Mouse (Mus musculus): Measurements from ENCODE around the gene Igf2bp2. TPM values are rescaled to one million over a fixed set of nuclear protein-coding genes. Genes with fewer than 3 reads are reported as not detected.

The Igf2bp2 gene
- polyA plus RNA-seq, 1 experiment: 1.8 TPM

DNA sequence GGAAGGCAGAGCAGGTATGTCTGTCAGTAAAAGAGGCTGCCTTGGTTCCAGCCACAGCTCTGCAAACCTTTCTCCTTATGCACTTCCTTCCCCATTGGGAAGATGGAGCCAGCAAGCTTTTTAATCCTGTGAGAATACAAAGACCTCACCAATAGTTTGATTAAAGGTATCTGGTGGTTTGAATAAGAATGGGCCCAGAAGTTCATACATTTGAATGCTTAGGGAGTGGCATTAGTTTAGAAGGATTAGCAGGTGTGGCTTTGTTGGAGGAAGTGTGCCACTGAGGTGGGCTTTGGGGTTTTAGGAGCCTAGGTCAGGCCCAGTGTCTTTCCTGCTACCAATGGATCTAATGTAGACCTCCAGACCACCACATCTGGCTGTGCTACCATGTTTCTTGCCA, 97.6 kb downstream of the Igf2bp2 start:
- no peak for DNase-seq
- no peaks in the 10 kb centered on the region for H3K27me3 ChIP-seq (ENCODE audit: control insufficient read depth, insufficient read depth, low read length)
- peaks cover 33% of the 10 kb centered on the region for H3K4me1 ChIP-seq (replicated peaks; ENCODE audit: control insufficient read depth, insufficient read depth, low read length)
- H3K4me3 ChIP-seq (ENCODE audit: control insufficient read depth, insufficient read depth, low read length): no peak overlapping the region
- H3K27ac ChIP-seq (ENCODE audit: control insufficient read depth, insufficient read depth, low read length): no peak overlapping the region
- no peaks in the 10 kb centered on the region for H3K36me3 ChIP-seq (ENCODE audit: control insufficient read depth, insufficient read depth, low read length)
- no peak for TF ChIP-seq CTCF (IDR thresholded peaks at IDR 0.05; ENCODE audit: borderline replicate concordance, control insufficient read depth, extremely low read depth, insufficient read depth, low read length, poor library complexity)
- TF ChIP-seq POLR2A (IDR thresholded peaks at IDR 0.05; ENCODE audit: control insufficient read depth, extremely low read depth, insufficient read depth, low read length, poor library complexity): no peak

DNA sequence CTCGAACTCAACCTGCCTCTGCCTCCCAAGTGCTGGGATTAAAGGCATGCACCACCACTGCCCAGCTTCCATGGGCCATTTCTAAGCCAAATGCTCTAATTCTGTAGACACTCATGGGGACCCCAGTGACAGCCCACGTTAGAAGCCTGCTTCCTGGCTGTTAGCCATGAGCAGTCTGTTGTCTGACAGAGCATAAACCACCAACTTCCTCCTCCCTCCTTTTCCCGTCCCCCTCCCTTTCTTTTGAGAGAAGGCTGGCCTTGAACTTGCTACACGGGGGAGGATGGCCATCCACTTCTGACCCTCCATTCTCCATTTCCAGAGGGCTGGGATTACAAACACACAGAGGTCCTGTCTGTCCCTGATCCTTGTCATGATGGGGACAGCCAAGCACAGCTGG, 100.8 kb downstream of the Igf2bp2 start:
- Histone ChIP-seq H3K27ac (ENCODE audit: control insufficient read depth, insufficient read depth, low read length) (peak overlapping the region; percentile 57; the same call in 1 of the 2 replicates), H3K4me3 (ENCODE audit: control insufficient read depth, insufficient read depth, low read length) (peak overlapping the region; percentile 49), H3K27me3 (ENCODE audit: control insufficient read depth, insufficient read depth, low read length) (no peaks in the 10 kb centered on the region), H3K4me1 (replicated peaks; ENCODE audit: control insufficient read depth, insufficient read depth, low read length) (peaks cover 37% of the 10 kb centered on the region), H3K36me3 (ENCODE audit: control insufficient read depth, insufficient read depth, low read length) (no peaks in the 10 kb centered on the region)
- TF ChIP-seq CTCF (IDR thresholded peaks at IDR 0.05; ENCODE audit: borderline replicate concordance, control insufficient read depth, extremely low read depth, insufficient read depth, low read length, poor library complexity): no peak
- TF ChIP-seq POLR2A (IDR thresholded peaks at IDR 0.05; ENCODE audit: control insufficient read depth, extremely low read depth, insufficient read depth, low read length, poor library complexity): no peak
- peak; percentile 51 for DNase-seq
- WGBS: 16% methylated on average over 4 of the region's 4 CpGs

DNA sequence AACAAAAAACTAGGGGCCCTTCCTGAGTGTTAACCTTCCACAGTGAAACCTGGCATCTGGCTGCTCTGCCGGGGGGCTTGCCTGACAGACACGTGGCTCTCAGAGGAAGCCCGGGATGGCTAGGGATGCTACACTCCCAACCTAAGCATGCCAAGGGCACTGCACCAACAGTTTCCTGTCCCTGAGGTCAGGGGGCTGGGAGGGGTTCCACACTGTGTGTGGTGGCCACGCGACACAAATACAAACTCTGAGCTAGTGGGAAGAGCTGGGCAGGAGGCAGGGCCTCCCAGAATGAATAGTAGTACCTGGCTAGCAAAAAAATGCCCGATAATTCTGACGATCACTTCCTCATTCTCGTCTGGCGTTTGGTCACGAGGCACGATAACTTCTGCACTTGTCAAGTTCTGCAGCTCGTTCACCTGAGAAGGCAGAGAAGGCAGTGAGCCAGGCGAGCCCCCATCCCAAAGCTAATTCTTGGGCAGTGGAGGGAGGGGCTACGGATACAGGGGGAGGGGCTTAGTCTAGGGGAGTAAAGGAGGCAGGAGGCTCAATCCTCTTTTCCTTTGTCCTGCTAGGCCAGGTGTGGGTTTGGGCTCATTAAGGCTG, 101.4 kb downstream of the Igf2bp2 start:
- DNase-seq: peak; percentile 36
- H3K36me3 ChIP-seq (ENCODE audit: control insufficient read depth, insufficient read depth, low read length): no peaks in the 10 kb centered on the region
- H3K27me3 ChIP-seq (ENCODE audit: control insufficient read depth, insufficient read depth, low read length): no peaks in the 10 kb centered on the region
- peaks cover 32% of the 10 kb centered on the region for H3K4me1 ChIP-seq (replicated peaks; ENCODE audit: control insufficient read depth, insufficient read depth, low read length)
- TF ChIP-seq CTCF (IDR thresholded peaks at IDR 0.05; ENCODE audit: borderline replicate concordance, control insufficient read depth, extremely low read depth, insufficient read depth, low read length, poor library complexity): no peak
- no peak for TF ChIP-seq POLR2A (IDR thresholded peaks at IDR 0.05; ENCODE audit: control insufficient read depth, extremely low read depth, insufficient read depth, low read length, poor library complexity)
- WGBS: 6% methylated on average over 14 of the region's 14 CpGs
- peak overlapping the region; percentile 57 for H3K27ac ChIP-seq (ENCODE audit: control insufficient read depth, insufficient read depth, low read length)
- peak overlapping the region; percentile 49 for H3K4me3 ChIP-seq (ENCODE audit: control insufficient read depth, insufficient read depth, low read length)

DNA sequence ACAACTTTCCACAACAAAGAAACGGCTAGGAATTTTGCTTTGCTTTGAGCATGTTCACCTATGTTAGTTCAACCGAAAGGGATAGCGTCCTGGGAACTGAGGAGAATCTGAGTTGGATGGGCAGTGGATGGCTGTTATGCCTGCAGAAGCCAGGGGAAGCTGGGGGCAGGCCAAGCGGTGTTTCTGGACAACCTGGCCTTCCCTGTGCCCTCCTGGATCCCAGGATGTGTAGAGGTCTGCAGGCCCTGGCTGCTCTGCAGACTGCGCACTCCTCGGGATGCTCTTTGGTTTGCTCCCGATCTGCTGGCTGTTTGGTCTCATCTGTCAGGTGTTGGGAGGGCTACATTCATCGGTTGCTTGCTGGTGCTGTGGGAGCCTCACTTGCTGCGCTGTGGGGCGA, 102.7 kb downstream of the Igf2bp2 start:
- no peaks in the 10 kb centered on the region for H3K36me3 ChIP-seq (ENCODE audit: control insufficient read depth, insufficient read depth, low read length)
- TF ChIP-seq POLR2A (IDR thresholded peaks at IDR 0.05; ENCODE audit: control insufficient read depth, extremely low read depth, insufficient read depth, low read length, poor library complexity) (no peak), CTCF (IDR thresholded peaks at IDR 0.05; ENCODE audit: borderline replicate concordance, control insufficient read depth, extremely low read depth, insufficient read depth, low read length, poor library complexity) (no peak)
- H3K27ac ChIP-seq (ENCODE audit: control insufficient read depth, insufficient read depth, low read length): no peak overlapping the region
- no peak overlapping the region for H3K4me3 ChIP-seq (ENCODE audit: control insufficient read depth, insufficient read depth, low read length)
- no peaks in the 10 kb centered on the region for H3K27me3 ChIP-seq (ENCODE audit: control insufficient read depth, insufficient read depth, low read length)
- no peak for DNase-seq
- peaks cover 29% of the 10 kb centered on the region for H3K4me1 ChIP-seq (replicated peaks; ENCODE audit: control insufficient read depth, insufficient read depth, low read length)
- WGBS: 84% methylated on average over 10 of the region's 10 CpGs

DNA sequence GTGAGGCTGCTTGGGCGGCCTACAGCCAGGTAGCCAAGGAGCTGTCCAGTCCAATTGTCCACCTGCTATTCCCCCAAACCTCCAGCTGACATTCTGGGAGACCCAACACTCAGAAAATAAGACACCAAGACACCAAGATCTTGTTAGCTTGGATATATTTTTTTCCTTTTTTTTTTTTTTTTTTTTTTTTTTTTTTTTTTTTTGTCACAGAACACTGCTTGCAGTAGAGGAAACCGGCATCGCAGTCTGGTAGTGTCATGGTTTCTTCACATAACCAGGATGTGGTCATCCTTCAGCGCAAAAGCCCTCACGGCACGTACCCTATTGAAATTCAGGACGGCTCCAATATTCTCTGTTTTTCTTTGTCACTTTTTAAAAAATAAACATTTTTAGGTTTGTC, 104.2 kb downstream of the Igf2bp2 start:
- 29% methylated on average over 7 of the region's 7 CpGs for WGBS
- Histone ChIP-seq H3K4me1 (replicated peaks; ENCODE audit: control insufficient read depth, insufficient read depth, low read length) (peaks cover 29% of the 10 kb centered on the region), H3K27me3 (ENCODE audit: control insufficient read depth, insufficient read depth, low read length) (no peaks in the 10 kb centered on the region), H3K4me3 (ENCODE audit: control insufficient read depth, insufficient read depth, low read length) (no peak overlapping the region), H3K36me3 (ENCODE audit: control insufficient read depth, insufficient read depth, low read length) (no peaks in the 10 kb centered on the region), H3K27ac (ENCODE audit: control insufficient read depth, insufficient read depth, low read length) (no peak overlapping the region)
- no peak for DNase-seq
- TF ChIP-seq POLR2A (IDR thresholded peaks at IDR 0.05; ENCODE audit: control insufficient read depth, extremely low read depth, insufficient read depth, low read length, poor library complexity) (no peak), CTCF (IDR thresholded peaks at IDR 0.05; ENCODE audit: borderline replicate concordance, control insufficient read depth, extremely low read depth, insufficient read depth, low read length, poor library complexity) (no peak)

DNA sequence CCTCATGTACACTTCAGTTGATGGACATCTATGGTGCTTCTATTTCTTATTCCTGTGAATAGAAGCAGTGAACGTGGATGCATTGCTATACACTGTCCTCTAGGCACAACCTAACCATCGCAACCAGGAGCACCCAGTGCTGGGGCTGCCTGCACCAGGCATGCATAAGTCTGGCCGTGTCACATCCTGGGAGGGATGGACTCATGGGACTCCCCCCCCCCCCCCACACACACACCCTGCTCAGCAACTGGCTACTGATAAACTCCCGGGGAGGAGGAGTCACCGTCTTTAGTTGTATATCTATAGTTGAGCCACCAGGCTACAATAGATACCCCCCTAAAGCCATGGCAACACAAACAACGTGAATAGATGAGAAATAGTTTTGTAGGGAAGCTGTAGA, 105.6 kb downstream of the Igf2bp2 start:
- 93% methylated on average over 6 of the region's 6 CpGs for WGBS
- DNase-seq: no peak
- Histone ChIP-seq H3K4me3 (ENCODE audit: control insufficient read depth, insufficient read depth, low read length) (no peak overlapping the region), H3K4me1 (replicated peaks; ENCODE audit: control insufficient read depth, insufficient read depth, low read length) (peaks cover 26% of the 10 kb centered on the region), H3K36me3 (ENCODE audit: control insufficient read depth, insufficient read depth, low read length) (no peaks in the 10 kb centered on the region), H3K27me3 (ENCODE audit: control insufficient read depth, insufficient read depth, low read length) (no peaks in the 10 kb centered on the region), H3K27ac (ENCODE audit: control insufficient read depth, insufficient read depth, low read length) (no peak overlapping the region)
- no peak for TF ChIP-seq POLR2A (IDR thresholded peaks at IDR 0.05; ENCODE audit: control insufficient read depth, extremely low read depth, insufficient read depth, low read length, poor library complexity)

DNA sequence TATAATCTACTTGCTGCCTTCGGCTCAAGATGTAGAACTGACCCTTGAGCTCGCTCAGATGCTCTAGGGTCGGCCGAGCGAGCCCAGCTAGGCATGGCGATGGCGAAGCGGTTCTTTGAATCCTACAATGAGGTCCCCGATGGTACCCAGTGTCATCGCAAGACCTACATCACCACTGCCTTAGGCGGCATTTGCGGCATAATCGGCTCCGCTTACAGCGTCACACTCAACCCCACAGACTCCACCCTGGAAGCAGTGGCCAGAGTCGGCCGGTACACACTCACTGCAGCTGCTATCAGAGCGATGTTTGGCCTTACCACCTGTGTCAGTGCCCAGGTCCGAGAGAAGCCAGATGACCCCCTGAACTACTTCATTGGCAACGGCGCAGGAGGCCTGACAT, 109.7 kb downstream of the Igf2bp2 start:
- no peak for TF ChIP-seq POLR2A (IDR thresholded peaks at IDR 0.05; ENCODE audit: control insufficient read depth, extremely low read depth, insufficient read depth, low read length, poor library complexity)
- no peak for TF ChIP-seq CTCF (IDR thresholded peaks at IDR 0.05; ENCODE audit: borderline replicate concordance, control insufficient read depth, extremely low read depth, insufficient read depth, low read length, poor library complexity)
- Histone ChIP-seq H3K27ac (ENCODE audit: control insufficient read depth, insufficient read depth, low read length) (no peak overlapping the region), H3K4me1 (replicated peaks; ENCODE audit: control insufficient read depth, insufficient read depth, low read length) (no peaks in the 10 kb centered on the region), H3K4me3 (ENCODE audit: control insufficient read depth, insufficient read depth, low read length) (no peak overlapping the region), H3K36me3 (ENCODE audit: control insufficient read depth, insufficient read depth, low read length) (peaks cover under 1% of the 10 kb centered on the region; the same call in 1 of the 2 replicates), H3K27me3 (ENCODE audit: control insufficient read depth, insufficient read depth, low read length) (no peaks in the 10 kb centered on the region)
- DNase-seq: no peak
- over 99% methylated on average over 21 of the region's 21 CpGs for WGBS
